Mouse (Mus musculus): ENCODE results near the gene Fam71f1.

GRCm38 (mm10) chr6:29321586-29321985 lies 2.6 kb downstream of the Fam71f1 start:
- TF ChIP-seq CTCF (IDR thresholded peaks at IDR 0.05; ENCODE audit: control insufficient read depth, insufficient read depth, insufficient replicate concordance, low read depth, low read length) (no peak), POLR2A (IDR thresholded peaks at IDR 0.05; ENCODE audit: control insufficient read depth, low read depth, low read length) (no peak)
